Mouse (Mus musculus) thymus, postnatal 10 days (tissue): ENCODE data around the gene Rrp9.
"Not testable (repeated sequence)": the region's sequence is repeated elsewhere in the genome, so short reads cannot be mapped to it uniquely, and the experiment has no call there.

Experiments
- DNase-seq, 2 experiments: peaks; one replicate each; pipeline ENCODE4 v3.0.0; 2021; ENCODE audit warnings: low spot score in 2 of 2

The Rrp9 gene

DNA sequence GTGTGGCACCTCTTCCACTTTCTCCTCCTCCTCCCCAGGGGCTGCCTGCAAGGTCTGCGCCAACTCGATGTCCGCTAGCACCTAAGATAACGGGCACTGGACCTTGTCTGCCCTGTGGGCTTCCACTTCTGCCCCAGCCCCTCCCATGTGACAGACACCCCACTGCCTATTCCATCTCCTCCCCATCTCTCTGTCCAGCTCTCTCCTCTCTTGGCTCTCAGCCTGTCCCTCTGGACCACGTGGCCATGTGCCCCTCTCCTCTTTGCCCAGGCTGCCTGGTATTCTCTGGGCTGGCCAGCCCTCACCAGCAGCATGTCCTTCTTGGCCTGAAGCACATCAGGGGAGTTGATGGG is 2.0 kb upstream of the Rrp9 start:
- DNase-seq, result no peak

DNA sequence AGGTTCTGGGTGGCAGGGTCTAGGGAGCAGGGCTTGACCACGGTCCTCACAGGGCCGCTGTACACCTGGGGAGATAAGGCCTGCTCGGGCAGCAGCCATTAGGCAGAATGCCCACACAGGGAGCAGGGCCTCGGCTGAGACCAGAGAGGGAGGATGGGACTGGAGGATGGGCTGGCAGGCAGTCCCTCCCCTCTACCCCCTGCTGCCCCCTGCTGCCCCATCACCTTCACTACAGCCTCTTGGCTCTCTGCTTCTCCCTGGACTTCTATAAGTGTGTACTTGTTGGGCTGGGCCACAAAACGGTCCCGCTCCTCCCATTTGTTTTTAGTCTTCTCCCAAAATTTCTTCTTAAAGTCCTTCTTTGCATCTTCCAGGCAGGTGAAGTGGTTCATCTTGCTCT is 1.3 kb upstream of the Rrp9 start:
- DNase-seq, result peak; percentile 48 to 74

DNA sequence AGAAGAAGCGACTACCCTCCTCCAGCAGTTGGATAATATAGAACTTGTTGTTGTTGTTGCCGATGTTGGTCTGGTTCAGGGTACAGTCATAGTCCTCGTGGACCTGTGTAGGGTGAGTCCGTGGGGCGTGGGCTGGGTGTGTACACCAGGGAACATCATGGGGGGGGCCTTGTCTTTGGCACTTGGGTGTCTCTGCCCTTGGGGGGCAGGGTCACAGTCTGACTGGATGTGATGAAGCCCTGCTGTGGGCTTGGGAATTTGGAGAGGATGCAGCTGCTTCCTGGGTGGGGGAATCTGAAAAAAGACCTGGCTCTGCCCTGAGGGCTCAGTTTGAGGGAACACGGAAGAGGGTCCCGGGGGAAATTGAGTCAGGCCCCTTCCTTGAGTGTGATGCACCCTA is 717 bp upstream of the Rrp9 start:
- DNase-seq, result no peak

DNA sequence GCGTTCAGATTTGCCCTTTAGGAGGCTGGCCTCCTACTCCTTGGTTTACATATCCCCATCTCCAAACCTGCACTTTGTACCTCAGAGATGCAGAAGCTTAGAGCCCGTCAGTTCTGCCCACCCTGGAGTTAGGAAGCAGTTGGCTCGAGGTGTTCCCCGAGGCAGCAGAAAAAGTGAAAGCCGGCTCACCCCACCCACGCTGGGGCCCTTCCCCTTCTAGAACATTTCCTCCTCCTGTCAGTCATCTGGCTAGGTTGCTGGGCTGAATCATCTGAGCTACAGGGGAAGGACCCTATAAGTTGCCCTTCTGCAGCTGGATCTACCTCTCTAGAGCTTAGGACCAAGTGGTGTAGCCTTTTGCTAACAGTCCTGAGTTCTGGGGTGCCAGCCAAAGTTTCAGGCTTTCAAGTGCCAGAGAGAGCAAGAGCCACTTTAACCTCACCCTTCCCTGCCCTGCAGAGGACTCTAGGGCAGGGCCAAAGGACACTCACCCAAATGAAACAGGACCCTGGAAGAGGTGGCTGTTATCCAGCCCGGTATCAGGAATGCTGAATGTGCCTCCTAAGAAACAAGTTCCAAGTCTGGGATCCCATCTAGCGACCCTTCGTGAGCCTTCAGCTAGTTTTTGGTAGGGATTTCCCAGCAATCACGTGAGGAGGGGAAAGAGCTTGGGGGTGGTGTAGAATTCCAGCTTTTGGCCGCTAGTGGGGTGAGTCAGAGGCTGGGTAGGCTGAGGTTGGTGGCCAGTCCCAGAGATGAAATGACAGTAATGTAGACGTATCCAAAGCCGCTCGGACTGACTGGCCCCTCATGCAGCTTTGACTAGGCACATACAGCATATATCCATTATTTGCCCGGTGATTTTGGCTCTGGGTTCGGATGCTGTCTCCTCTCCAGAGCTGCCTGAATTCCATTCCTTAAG is 500 bp downstream of the Rrp9 start:
- DNase-seq, result peak; percentile 59 to 64

DNA sequence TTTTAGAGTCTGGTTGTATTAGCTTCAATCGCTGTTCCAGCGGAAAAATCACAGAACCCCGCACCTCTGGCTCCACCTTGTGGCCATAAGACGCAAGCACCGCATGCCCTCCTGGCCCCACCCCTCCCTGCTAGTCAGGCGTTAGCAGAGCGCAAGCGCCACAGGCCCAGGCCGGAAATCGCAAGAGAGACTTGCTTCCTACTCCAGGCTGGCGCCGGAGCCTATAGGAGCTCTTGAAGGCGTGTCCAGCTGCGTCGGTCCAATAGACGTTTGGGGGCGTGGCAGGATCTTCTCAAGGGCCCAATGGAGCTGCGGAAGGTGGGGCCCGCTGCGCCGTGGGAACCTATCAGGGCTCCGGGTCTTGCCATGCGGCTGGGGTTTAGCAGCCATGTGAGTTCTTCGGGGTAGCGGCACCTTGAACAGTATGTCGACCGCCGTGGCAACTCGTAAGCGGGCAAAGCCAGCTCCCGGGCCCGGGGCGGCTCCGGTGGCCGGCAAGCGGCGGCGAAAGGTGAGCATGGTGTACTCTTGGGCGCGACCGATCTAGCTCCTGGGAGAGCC is 1.2 kb downstream of the Rrp9 start, which contains the start of gene Parp3:
Parp3 (minus strand) TSS at position 26 of the 561 bp plus-strand sequence.
- DNase-seq, result peak; percentile 96 to 99

DNA sequence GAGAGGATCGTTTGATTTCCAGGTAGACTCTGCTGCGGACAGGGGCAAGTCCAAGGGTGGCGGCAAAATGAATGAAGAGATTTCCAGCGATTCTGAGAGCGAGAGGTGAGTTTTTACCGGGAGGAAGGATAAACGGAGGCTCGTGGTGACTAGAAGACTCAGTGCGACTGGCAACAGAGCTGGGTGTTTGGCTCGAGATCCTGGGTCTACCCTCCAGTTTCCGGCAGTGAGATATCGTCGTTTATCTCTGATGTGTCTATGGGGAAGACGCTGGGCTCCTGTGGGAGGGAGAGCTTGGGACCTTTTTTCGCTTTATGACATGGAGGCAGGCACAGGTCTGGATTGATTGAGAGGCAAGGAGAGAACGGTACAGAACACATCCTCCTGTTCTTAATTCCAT is 1.9 kb downstream of the Rrp9 start:
- DNase-seq, result no peak

DNA sequence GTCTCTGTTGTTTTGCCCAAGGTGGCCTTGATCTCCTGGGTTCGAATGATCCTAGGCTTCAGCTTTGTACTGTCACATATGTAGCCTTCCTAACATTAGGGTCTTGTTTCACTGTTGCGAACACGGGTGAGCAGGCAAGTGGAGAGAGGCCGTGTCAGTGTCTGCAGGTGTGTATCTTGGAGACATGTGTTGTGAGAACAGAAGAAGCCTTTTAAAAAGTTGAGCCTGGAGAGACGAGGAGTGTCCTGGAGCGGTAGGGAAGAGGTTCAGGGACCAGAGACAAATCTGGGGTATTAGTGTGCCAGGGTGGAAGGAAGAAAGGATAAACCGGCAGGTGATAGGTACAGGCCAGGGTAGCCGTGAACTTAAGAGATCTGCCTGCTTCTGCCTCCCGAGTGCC is 2.3 kb downstream of the Rrp9 start:
- no peak for DNase-seq

DNA sequence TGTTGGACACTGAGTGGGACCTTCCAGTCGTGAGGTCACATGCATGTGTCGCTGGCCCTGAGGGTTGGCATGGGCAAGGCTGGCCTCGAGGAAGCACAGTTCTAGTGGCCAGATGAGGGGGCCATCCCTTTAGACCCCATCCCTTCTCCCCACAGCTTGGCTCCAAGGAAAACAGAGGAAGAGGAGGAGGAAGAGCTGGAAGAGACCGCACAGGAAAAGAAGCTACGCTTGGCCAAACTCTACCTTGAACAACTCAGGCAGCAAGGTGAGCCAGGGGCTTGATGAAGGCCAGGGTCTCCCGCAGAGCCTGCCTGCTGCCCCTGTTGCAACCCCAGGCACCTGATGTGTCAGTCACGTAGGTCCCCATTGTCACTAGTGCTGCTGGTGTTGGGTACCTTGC is 4.8 kb downstream of the Rrp9 start:
- DNase-seq, result no peak

DNA sequence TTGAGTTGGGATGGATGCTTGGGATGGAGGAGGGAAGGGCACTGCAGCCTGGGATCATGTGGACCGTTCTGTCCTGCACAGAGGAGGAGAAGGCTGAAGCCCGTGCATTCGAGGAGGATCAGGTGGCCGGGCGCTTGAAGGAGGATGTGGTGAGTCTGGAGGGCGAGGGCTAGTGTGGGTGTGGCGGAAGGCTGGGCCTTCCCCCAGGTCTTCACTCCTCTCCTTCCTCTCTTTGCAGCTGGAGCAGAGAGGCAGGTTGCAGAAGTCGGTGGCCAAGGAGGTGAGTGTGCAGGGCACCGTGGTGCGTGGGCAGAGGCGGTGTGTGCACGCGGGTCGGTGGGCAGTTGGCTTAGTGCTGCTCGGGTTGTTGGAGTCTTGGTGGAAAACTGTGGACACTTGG is 5.3 kb downstream of the Rrp9 start:
- no peak for DNase-seq

DNA sequence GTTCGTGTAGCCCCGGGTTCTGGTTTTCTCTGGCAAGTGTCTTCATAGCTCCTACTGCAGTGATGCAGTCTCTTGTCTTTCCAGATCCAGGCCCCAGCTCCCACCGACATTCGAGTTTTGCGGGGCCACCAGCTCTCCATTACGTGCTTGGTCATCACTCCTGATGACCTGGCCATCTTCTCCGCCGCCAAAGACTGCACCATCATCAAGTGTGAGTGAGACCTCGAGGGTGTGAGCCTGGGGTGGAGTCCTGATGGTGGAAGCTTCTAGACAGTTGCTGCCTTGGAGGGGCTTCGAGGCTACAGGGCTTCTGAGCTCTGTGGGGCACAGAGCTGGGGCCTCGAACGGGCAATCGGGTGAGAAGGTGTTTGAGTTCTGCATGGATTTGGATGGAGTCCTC is 5.9 kb downstream of the Rrp9 start:
- DNase-seq, result no peak

DNA sequence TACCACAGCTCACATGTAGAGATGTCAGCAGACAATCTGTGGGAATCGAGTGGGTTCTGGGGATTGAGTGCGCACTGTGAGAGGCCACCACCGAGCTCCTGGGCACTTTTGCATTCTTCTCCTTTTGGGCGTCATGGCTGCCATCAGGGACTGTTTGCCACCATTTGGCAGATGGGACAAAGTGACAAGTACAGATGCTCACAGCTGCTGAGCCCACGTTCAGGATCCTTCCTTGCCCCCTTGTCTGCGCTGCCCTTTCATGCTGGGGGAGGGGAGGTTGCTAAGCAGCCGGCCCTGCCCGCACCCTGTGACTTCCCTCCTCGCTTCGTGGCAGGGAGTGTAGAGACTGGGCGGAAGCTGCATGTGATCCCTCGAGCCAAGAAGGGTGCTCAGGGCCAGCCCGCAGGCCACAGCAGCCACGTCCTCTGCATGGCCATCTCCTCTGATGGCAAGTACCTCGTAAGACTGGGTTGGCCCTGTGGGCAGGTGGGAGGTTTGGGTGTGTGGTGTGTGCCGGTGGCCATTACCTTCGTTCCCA is 6.9 kb downstream of the Rrp9 start:
- no peak for DNase-seq

DNA sequence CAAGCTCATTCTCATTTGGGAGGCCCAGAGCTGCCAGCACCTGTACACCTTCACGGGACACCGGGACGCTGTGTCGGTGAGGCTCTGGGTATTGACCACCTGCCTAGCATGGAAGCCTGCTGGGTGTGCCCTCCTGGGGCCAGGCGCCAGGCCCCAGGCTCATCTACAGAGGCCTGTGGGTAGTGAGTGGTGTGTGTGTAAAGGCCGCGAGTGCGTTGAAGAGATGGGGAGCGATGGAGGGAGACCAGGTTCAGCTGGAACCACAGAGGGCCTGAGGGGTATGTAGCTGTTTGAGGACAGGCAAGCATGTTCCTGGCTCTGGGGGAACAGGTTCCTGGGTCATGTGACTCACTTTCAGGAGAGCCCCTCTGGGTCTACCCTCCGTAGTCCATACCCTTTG is 7.4 kb downstream of the Rrp9 start:
- no peak for DNase-seq

DNA sequence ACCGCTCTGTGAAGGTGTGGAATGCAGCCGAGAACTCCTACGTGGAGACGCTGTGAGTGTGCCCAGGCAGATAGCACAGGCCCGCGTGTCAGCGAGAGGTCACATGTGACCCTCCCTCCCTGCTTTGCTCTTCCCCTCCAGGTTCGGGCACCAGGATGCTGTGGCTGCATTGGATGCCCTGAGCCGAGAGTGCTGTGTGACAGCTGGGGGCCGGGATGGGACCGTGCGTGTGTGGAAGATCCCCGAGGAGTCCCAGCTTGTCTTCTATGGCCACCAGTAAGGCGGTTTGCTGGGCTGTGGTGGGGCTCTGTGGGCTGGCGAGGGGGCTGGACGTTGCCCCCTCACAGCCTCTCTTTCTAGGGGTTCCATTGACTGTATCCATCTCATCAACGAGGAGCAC is 7.8 kb downstream of the Rrp9 start:
- DNase-seq, result no peak

DNA sequence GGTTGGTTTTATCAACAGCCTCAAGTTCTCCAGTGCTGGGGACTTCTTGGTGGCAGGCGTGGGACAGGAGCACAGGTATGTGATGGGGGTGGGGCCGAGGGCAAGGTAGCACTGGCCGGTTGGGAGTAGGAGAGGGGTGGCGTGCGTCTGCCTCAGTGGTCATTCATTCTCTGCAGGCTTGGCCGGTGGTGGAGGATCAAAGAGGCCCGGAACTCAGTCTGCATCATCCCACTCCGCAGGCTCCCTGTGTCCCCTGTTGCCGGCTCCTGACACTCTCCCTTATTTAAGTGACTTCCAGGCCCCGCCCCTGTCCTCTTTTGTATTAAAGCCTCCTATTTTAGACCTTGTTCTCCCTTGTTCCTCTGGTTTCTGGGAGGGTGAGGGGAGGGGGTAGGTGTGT is 9.3 kb downstream of the Rrp9 start:
- no peak for DNase-seq

DNA sequence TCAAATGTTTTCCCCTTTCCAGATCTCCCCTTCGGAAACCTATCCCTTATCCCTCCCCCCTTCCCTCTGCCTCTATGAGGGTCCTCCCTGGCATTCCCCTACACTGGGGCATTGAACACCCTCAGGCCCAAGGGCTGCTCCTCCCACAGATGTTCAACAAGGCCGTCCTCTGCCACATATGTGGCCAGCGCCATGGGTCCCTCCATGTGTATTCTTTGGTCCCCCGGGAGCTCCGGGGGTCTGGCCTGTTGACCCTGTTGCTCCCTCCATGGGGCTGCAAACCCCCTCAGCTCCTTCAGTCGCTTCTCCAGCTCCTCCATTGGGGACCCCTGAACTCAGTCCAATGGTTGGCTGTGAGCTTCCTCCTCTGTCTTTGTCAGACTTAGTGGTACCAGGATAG is 11.8 kb downstream of the Rrp9 start:
- DNase-seq, result not testable (repeated sequence)

DNA sequence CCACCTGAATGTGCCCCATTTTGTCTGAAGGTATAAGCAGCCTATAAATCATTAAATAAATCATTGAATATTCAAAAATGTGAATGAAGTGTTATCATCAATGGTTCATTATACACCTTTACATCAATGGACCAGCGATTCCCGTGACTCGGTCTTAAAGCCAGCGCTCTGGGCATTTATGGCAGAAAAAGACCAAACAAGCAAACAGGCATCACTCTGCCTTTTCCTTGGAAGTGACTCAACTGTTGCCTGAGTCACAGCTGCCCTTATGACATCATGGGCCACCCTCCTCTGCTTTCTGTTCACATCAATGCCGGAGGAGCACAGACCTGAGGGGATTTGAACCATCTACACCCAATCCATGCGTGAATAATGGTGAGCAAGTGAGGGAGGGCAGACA is 23.9 kb downstream of the Rrp9 start, which contains the start of gene Iqcf1:
Iqcf1 (plus strand) TSS at position 301 of the 400 bp plus-strand sequence.
- DNase-seq, result no peak

DNA sequence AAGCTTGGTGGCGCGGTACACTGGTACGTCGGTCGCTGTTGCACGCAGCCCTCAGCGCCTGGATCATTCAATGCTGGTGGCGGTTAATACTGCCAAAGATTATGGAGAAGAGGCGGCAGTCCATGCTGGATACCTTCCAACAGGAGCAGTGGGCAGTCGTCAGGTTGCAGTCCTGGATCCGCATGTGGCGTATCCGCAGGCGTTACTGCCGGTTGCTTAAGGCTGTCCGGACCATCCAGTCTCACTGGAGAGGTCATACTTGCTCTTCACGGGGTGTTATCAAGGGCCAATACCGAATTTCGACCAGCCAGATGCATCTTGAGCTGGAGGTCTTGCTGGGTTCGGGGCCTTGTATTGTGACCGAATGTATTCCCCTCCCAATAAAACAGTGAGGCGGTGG is 26.1 kb downstream of the Rrp9 start:
- DNase-seq, result no peak

DNA sequence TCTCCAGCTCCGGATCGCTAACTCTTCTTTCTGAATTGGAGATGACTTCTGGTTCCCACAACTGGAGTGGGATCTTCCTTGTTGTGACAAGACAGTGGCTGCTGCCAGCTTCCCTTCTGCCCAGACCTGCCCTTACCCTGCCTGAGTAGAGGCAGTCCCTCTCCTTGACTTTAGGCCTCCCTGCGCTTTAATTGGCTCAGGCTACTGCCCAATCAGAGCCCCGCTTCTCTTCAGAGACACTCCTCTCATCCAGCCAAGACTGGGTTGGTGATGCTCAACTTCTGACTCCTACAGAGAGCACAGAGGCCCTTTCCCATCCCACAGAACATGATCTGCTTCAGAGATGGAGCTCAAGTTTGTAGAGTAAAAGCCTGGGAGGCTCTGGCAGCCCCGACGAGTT is 28.5 kb downstream of the Rrp9 start:
- DNase-seq, result no peak

DNA sequence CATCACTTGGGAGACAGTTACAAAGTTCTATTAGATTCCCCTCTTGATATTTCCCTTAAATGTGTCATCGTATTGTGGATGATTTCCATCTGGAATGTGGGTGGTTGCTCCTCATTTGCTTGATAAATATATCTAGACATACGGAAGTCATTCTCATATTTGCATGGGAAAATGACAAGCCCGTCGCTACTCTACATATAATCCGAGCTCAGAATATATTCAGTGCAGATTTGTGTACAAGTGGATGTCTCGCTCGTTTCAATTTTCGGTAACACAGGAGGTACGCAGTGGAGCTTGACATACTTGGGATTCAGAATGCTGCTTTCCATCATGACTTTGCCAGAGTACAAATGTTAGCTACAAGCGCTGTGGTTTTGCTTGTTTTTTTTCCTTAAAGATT is 33.6 kb downstream of the Rrp9 start:
- DNase-seq, result no peak

DNA sequence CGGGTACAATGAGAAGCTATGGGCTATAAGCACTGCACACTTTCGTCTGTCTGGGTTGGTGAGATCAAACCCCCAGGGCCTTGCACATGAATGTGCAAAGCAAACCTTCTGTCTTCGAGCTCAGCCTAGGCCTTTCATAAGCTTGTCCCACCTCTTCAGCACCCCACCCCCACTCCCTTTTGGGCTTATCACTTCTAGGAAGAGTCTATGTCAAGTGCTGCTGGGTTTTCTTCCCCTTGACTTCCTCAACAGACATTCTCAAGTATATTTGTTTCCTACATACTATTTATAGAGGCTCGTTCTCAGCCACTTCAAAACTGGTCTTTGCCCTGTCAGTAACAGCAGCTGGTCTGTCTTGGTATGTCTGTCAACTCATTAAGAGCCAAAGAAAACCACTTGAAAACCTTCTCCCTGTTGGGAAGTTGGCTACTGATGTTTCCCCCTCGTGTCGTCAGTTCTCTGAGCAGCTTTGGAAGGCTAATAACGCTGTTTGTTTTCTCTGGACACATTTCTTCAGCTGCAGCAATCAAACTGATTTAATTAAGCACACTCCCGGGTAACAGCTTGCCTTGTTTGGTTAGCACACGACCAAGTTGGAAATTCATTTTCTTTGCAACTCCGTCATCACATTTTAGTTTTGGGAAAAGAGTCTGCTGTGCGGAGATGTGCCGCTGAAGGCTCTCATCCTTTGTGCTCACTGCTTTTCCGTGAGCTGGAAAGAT is 37.1 kb downstream of the Rrp9 start:
- DNase-seq, result no peak

DNA sequence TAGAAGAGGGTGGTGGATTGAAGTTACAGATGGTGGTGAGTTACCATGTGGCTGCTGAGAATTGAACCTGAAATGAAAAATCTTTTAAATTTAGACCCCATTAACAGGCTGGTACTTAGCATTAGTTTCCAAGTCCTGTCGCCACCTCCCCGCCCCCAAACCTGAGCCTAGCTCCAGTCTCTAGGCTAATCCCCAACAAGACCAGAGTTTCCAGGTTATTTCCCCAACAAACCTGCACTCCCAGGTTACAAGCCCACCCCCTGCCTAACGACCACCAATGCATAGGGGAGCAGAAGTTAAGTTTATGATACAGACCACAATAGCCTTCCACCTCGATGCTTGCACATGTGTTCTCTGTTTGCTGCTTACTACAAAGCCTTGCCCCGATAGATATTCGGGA is 37.8 kb downstream of the Rrp9 start:
- no peak for DNase-seq

DNA sequence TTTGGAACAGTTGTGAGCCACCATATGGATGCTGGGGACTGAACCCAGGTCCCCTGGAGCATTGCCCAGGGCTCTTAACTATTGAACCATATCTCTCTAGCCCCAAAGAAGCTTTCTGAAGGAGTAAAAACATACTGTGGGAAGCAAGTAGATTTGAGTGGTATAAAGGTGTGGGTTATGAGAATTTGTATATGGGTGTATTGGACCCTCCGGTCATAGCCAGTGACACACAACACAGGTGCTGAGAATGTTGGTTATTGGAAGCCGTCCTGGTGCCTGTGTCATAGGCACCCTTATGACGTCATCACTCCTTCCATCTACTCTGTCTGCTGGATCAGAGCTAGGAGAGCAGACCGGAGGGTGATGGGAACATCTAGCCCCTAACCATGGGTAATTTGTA is 38.5 kb downstream of the Rrp9 start, which contains the start of gene Iqcf5:
Iqcf5 (plus strand) TSS at position 301 of the 400 bp plus-strand sequence.
- no peak for DNase-seq
